Mouse (Mus musculus): ENCODE measurements around the gene Rgl2. TPM values are rescaled to one million over a fixed set of nuclear protein-coding genes. Genes with fewer than 3 reads are reported as not detected.
"Not testable (repeated sequence)": the region's sequence is repeated elsewhere in the genome, so short reads cannot be mapped to it uniquely, and the experiment has no call there.

Rgl2 gene
- polyA plus RNA-seq, 1 experiment from 2014 or later, result 60.1 TPM

DNA sequence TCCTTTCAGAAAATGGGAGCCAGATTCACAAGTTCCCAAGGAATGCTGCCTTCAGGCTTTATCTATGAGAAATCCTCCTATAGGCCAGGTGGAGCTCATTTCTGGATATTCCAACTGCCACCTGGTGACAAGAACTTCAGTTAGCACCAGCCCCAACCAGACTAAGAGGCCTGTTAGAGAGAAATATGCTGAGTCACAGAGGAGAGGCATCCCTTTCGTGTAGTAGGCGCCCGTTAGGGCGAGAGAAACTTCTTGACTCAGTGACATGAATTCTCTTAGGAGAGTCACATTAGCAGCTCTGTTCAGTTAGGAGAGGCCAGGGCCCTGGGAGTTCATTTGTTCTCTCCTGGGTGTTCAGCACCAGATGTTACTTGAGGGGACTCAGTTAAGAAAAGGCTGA lies 29.7 kb upstream of the Rgl2 start:
- H3K4me2 ChIP-seq, result no peak overlapping the region
- H3K4me1 ChIP-seq (replicated peaks), result no peaks in the 10 kb centered on the region
- H3K27me3 ChIP-seq, result no peaks in the 10 kb centered on the region
- no peak overlapping the region for H3K9ac ChIP-seq
- H3K4me3 ChIP-seq, result no peak overlapping the region
- no peak for ATAC-seq (ENCODE audit: low FRiP score, low read depth)
- 86% methylated on average over 4 of the region's 4 CpGs for WGBS
- H3K36me3 ChIP-seq, result no peaks in the 10 kb centered on the region
- no peaks in the 10 kb centered on the region for H3K9me3 ChIP-seq
- no peak overlapping the region for H3K27ac ChIP-seq (replicated peaks)

DNA sequence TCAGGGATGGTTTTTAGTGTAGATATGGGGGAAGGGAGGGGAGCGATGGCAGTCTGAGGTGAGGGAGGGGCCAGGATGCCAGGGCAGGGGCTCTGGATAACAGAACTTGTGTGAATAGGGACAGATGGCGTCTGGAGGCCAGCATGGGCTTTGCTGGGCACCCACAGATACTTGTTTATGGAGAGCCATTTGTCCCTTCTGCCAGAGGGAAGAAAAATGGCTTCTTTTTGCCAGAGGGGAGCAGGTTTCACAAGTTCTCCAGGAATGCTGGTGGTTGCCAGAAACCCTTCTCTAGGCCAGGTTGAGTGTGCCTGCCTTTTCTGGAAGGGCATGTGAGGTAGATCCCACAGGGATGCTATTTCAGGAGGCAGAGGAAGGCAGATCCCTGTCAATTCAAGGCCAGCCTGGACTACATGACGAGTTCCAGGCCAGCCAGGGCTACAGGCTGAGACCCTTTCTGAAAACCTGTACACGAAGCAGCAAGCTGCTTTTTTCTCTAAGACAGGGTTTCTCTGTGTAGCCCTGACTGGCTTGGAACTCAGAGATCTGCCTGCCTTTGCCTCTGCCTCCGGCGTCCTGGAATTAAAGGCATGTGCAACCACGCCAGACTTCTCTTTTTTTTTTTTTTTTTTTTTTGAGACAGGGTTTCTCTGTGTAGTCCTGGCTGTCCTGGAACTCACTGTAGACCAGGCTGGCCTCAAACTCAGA lies 28.9 kb upstream of the Rgl2 start:
- no peaks in the 10 kb centered on the region for H3K4me1 ChIP-seq (replicated peaks)
- H3K4me2 ChIP-seq, result no peak overlapping the region
- no peaks in the 10 kb centered on the region for H3K36me3 ChIP-seq
- no peak overlapping the region for H3K9ac ChIP-seq
- no peak overlapping the region for H3K4me3 ChIP-seq
- no peak overlapping the region for H3K27ac ChIP-seq (replicated peaks)
- 75% methylated on average over 7 of the region's 7 CpGs for WGBS
- no peaks in the 10 kb centered on the region for H3K9me3 ChIP-seq
- no peak for ATAC-seq (ENCODE audit: low FRiP score, low read depth)
- H3K27me3 ChIP-seq, result no peaks in the 10 kb centered on the region

DNA sequence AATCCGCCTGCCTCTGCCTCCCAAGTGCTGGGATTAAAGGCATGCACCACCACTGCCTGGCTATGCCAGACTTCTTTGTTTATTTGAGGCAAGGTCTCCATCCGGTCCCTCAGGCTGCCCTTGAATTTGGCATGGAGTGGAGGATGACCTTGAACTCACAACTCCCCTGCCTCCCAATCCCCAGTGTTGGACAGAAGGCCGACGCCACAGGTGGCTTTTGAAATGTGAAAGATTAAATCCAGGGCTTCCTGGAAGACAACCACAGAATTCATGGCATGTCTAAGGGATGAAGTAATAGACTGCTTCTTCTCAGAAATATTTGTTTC lies 28.4 kb upstream of the Rgl2 start:
- Histone ChIP-seq H3K27me3 (no peaks in the 10 kb centered on the region), H3K4me1 (replicated peaks) (no peaks in the 10 kb centered on the region), H3K27ac (replicated peaks) (no peak overlapping the region), H3K4me2 (no peak overlapping the region), H3K4me3 (no peak overlapping the region), H3K9ac (no peak overlapping the region), H3K9me3 (no peaks in the 10 kb centered on the region), H3K36me3 (no peaks in the 10 kb centered on the region)
- 85% methylated on average over 4 of the region's 4 CpGs for WGBS
- no peak for ATAC-seq (ENCODE audit: low FRiP score, low read depth)

DNA sequence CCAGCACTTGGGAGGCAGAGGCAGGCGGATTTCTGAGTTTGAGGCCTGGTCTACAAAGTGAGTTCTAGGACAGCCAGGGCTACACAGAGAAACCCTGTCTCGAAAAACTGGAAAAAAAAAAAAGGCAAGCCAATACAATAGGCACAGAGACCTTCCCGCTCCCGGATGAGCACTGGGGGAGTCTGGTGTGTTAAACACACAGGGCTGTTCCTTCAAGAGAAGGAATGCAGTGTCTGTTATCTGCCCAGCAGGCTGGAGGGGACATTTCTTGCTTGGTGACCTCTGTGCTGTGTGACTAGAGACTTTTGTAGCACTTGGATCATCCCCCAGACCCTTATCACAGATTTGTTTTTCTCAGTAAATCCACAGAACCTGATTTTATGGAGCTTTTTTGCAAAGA lies 27.7 kb upstream of the Rgl2 start:
- Histone ChIP-seq H3K4me3 (no peak overlapping the region), H3K9me3 (no peaks in the 10 kb centered on the region), H3K4me2 (no peak overlapping the region), H3K27me3 (no peaks in the 10 kb centered on the region), H3K4me1 (replicated peaks) (no peaks in the 10 kb centered on the region), H3K27ac (replicated peaks) (no peak overlapping the region), H3K36me3 (no peaks in the 10 kb centered on the region), H3K9ac (no peak overlapping the region)
- 73% methylated on average over 4 of the region's 4 CpGs for WGBS
- no peak for ATAC-seq (ENCODE audit: low FRiP score, low read depth)

DNA sequence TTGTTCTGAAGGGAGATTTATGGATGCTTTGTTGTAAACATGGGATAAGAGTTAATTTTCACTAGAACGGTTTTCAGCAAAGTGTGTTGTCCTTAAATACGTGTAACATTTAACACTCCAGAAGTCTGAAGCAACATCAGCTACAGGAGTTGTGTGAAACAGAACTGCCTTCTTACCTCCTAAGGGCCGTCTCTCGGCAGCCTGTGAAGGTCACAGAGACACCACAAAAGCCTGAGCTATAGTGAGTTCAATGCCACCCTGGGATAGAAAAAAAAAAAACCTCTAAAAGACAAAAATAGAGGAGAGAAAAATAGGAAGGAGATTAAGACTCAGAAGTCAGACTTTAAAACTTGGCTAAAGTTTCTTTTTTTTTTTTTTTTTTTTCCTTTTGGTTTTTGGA lies 27.3 kb upstream of the Rgl2 start:
- WGBS, result 76% methylated on average over 4 of the region's 4 CpGs
- H3K27me3 ChIP-seq, result no peaks in the 10 kb centered on the region
- no peaks in the 10 kb centered on the region for H3K9me3 ChIP-seq
- no peak overlapping the region for H3K4me2 ChIP-seq
- no peak for ATAC-seq (ENCODE audit: low FRiP score, low read depth)
- H3K36me3 ChIP-seq, result no peaks in the 10 kb centered on the region
- no peak overlapping the region for H3K4me3 ChIP-seq
- no peak overlapping the region for H3K9ac ChIP-seq
- H3K4me1 ChIP-seq (replicated peaks), result no peaks in the 10 kb centered on the region
- H3K27ac ChIP-seq (replicated peaks), result no peak overlapping the region

DNA sequence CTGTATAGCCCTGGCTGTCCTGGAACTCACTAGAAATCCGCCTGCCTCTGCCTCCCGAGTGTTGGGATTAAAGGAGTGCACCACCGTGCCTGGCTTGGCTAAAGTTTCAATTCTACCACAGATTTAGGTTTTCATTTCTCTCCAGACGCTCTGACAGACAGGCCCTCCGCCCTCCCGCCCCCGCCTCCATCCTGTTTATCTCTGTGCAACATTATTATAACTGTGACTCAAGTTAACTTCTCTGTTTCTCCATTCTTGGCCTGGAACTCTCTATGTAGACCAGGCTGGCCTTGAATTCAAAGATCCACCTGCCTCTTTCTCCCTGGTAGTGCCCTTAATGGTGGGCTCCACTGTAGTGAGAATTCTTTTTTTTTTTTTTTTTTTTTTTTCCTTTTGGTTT lies 26.9 kb upstream of the Rgl2 start:
- H3K4me1 ChIP-seq (replicated peaks), result no peaks in the 10 kb centered on the region; the same call in 1 of the 2 replicates
- no peak overlapping the region for H3K9ac ChIP-seq
- H3K27ac ChIP-seq (replicated peaks), result no peak overlapping the region
- H3K27me3 ChIP-seq, result no peaks in the 10 kb centered on the region
- H3K9me3 ChIP-seq, result no peaks in the 10 kb centered on the region
- WGBS, result 85% methylated on average over 7 of the region's 7 CpGs
- no peak overlapping the region for H3K4me3 ChIP-seq
- H3K4me2 ChIP-seq, result no peak overlapping the region
- no peaks in the 10 kb centered on the region for H3K36me3 ChIP-seq
- no peak for ATAC-seq (ENCODE audit: low FRiP score, low read depth)

DNA sequence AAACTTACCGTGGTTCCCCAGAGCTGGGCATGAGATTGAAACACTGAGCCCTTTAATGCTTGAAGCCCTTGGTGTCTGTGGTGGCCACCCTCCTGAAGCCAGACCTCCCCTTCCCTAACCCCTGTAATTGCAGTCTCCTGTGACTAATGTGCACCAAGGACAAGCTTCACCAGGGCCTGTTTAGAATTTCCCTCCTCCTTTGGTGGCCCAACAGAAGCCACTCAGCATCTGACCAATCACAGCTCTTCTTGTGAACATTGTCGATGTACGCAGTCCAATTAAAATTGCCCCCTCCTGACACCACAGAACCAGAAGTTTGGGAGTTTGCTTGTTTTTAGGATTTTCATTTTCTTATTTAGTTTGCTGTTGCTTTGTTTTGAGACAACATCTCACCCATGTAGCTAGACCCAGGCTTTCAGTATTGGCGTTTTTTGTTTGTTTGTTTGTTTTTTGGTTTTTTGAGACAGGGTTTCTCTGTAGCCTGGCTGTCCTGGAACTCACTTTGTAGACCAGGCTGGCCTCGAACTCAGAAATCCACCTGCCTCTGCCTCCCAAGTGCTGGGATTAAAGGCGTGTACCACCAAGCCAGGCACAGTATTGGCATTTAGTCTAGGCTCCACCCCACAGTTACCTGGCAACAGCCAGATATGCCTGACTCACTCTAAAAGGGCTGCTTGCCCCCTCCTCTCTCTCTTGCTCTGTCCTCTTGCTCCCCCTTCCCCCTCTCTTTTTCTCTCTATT lies 25.3 kb upstream of the Rgl2 start:
- not testable (repeated sequence) for H3K4me2 ChIP-seq; H3K36me3 ChIP-seq; H3K4me3 ChIP-seq; H3K9me3 ChIP-seq; H3K27ac ChIP-seq (replicated peaks); ATAC-seq (ENCODE audit: low FRiP score, low read depth); H3K4me1 ChIP-seq (replicated peaks); H3K9ac ChIP-seq; H3K27me3 ChIP-seq
- 73% methylated on average over 6 of the region's 6 CpGs for WGBS

DNA sequence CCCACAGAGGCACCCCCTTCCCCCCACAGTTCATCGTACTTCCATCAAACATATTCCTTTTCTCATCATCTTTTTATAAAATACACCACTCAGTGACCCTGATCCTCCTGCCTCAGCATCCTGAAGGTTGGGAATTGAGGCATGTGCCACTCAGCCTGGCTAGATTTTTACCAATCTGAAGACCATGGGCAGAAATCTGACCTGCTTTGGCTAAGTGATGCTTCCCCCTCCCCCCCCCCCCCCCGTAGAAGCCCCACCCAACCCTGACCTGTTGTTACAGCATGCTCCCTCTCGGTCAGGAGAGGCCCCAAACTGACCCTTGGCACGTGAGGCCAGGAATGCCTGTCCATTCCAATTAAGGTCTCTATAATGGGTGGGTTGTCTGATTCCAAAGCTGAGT lies 24.5 kb upstream of the Rgl2 start, which contains the start of gene Platr17:
Gene Platr17, plus strand, starts transcription at position 301 of the 400 bp plus-strand sequence.
- ATAC-seq (ENCODE audit: low FRiP score, low read depth); H3K4me3 ChIP-seq; H3K4me2 ChIP-seq; H3K27ac ChIP-seq (replicated peaks); H3K27me3 ChIP-seq; H3K4me1 ChIP-seq (replicated peaks); H3K9me3 ChIP-seq; H3K9ac ChIP-seq; H3K36me3 ChIP-seq: not testable (repeated sequence)
- WGBS, result 10% methylated on average over 3 of the region's 4 CpGs

DNA sequence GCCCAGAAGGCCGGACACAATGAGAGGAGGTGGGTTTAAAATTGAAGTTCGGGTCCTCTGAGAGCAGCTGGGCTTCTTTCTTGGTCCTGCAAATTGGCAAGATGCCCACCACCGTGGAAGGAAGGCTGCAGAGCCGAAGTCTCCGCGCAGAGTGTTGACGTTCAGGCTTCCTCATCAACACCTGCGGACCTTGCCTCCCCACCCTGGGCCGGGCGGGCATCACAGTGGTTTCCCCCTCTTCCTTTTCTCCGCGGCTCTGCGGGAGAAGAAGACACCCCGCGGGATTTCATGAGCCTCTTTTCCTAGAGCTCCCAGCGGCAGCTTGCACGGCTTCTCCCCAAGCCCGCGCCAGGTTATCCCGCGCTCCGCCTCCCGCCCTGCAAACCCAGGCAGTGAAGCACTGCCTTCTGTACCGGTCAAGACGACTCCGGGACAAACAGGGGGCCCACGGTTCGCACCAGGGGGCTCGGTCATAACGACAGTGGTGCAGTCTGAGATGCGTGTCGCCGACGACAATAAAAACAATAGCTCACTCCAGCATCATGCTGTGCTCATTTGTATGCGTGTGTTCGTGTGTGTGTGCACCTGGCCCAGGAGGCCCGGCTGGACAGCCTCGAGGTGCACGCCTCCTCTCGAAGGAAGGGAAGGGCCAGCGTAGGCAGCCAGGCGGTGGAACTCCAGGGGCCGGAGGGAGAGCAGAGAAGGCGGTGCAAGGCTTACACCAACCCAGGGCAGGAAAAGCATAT lies 20.8 kb upstream of the Rgl2 start:
- under 1% methylated on average over 41 of the region's 44 CpGs for WGBS
- peak; percentile 0; the same call in 1 of the 2 replicates for ATAC-seq (ENCODE audit: low FRiP score, low read depth)
- H3K4me2 ChIP-seq, result peak overlapping the region; percentile 93
- peaks cover 29% of the 10 kb centered on the region for H3K4me1 ChIP-seq (replicated peaks)
- H3K9me3 ChIP-seq, result no peaks in the 10 kb centered on the region
- H3K36me3 ChIP-seq, result peaks cover 20% of the 10 kb centered on the region
- no peaks in the 10 kb centered on the region for H3K27me3 ChIP-seq
- peak overlapping the region; percentile 84 for H3K27ac ChIP-seq (replicated peaks)
- peak overlapping the region; percentile 72 for H3K4me3 ChIP-seq
- H3K9ac ChIP-seq, result peak overlapping the region; percentile 59

DNA sequence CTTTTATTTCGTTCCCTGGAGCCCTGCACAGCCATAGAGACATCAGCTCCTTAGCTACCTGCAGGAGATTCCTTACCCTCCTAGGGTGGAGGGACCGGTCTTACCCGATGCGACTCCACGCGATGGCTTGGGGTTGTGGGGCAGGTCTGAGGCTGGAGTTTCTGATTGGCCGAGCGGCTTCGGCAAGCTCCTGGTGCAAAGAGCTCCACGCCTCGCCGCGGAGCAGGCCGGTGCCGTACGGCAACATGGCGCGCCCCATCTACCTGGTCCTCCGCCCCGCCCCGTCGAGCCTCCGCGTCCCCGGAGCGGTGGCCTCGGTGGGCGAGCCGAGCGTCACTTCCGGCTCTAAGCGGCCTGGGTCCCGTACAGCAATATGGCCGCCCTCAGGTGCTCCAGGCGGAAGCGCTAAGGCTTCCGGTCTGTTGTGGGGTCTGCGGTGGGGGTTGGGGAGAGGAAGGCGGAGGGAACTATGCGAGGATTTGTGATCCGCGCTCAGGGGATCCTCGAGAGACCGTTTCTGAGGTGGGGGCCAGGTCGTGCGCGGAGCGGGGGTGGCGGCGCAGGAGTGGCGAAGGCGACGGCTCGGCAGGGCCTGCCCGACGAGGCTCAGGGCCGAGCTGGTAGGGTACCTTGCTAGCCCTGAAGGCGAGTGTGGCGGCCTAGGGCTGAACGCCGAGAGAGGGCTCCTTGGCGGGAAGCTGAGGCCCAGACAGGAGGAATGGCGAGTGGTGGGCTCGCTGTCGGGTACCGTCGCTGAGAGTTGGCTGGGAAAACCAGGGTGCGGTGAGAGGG lies 20.1 kb upstream of the Rgl2 start, which contains the start of gene Daxx:
Gene Daxx, plus strand, starts transcription at position 338 of the 792 bp plus-strand sequence.
- under 1% methylated on average over 68 of the region's 68 CpGs for WGBS
- peak; percentile 98 for ATAC-seq (ENCODE audit: low FRiP score, low read depth)

DNA sequence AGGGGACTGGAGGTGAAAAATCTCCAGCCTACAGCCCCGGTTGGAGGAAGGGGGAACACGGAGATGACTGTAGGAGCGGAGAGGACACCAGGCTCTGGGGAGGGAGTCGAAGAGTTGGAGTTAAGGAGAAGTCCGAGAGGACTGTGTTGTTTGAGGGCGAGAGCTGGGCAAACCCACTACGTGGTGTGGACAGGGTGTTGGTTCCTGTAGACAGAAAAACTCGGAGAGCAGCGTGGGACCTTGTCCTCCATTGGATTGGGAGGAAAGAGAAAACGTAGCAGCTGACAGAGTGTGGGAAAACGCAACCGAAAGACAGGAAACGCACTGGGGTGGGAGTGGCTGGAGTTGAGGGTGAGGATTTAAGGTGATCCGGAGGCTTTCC lies 19.5 kb upstream of the Rgl2 start:
- under 1% methylated on average over 14 of the region's 14 CpGs for WGBS
- H3K9ac ChIP-seq, result peak overlapping the region; percentile 81
- H3K4me1 ChIP-seq (replicated peaks), result peaks cover 34% of the 10 kb centered on the region
- H3K4me3 ChIP-seq, result peak overlapping the region; percentile 72
- peak; percentile 1; the same call in 1 of the 2 replicates for ATAC-seq (ENCODE audit: low FRiP score, low read depth)
- peaks cover 31% of the 10 kb centered on the region for H3K36me3 ChIP-seq
- H3K27me3 ChIP-seq, result no peaks in the 10 kb centered on the region
- peak overlapping the region; percentile 82 for H3K27ac ChIP-seq (replicated peaks)
- no peaks in the 10 kb centered on the region for H3K9me3 ChIP-seq
- H3K4me2 ChIP-seq, result peak overlapping the region; percentile 93

More for the DNA sequence above, 20.1 kb upstream of the Rgl2 start, which contains the start of gene Daxx:
- Histone ChIP-seq H3K36me3 (peaks cover 28% of the 10 kb centered on the region), H3K4me2 (peak within 1 kb of the TSS; percentile 93), H3K27me3 (no peaks in the 10 kb centered on the region), H3K4me3 (peak within 1 kb of the TSS; percentile 72), H3K9me3 (no peaks in the 10 kb centered on the region), H3K4me1 (replicated peaks) (peaks cover 29% of the 10 kb centered on the region), H3K27ac (replicated peaks) (peak within 1 kb of the TSS; percentile 84), H3K9ac (peak within 1 kb of the TSS; percentile 81)
